Mouse (Mus musculus) spleen, postnatal 10 days (tissue): ENCODE measurements at regions not wholly inside any gene's neighbourhood (a gene's known extent, or its start where the extent isn't known, plus 50 kb on each side); places are given as distances from the start of the nearest gene placed in this dataset.
A peak's percentile ranks its signal among the peaks of the same experiment; 100 is the strongest.

Experiments used
- DNase-seq, 2 experiments: peaks; one replicate each; pipeline ENCODE4 v3.0.0; 2021 to 2022; ENCODE audit warnings: low spot score in 2 of 2

DNA sequence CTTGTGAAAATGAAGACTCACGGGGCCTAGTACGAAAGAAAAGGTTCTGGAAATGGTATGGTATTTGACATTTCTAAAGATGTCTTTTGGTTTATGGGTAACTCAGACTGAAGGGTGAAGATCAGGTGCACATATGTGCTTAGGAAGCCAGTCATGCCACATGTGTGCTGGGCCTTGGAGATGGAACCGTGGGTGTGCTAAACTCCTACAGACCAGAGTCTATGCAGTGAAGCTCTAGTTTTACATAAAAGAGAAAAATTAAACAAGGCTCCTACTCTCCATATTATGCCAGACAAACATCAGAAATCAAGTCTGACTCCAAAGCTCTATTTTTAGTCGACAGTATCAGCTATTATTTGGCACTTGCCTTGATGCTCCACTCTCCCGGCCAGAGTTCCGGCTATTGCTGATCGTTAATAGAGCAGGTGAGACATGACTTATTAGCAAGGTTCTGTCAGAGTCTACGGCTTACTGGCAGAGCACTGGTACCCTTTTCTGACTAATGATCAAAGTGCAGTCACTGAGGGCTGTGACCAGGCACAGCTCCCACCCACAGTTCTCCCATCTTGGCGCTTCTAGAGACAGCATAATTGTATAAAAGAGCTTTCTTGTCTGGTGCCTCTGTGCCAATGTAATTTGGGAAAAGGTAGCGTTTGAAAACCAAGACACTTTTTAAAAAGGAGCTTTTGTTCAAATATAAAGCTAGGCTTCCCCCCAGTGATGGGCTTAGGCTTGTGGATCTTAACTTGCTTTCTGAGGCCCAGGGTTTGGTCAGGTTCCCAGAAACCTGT lies 119.2 kb upstream of the Ccdc122 start:
- no peak for DNase-seq

DNA sequence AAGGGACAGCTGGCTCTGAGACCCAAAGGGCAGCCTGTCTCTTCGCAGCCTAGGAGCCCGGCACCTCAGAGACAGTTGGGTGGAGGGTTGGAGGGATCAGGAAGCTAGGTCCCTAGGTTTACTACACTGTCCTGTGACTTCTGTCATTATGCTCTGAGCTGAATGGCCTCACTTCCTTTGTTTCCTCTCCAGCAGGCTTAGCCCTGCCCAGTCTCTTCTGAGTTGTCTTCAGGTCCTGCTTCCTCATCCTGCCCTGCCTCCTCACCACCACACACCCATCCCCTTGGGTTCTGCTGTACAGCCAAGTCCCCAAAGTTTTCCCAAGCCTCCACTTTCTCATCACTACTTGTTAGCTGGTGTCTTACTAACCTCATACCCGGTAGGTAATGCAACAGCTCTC lies 122.7 kb upstream of the Ccdc122 start:
- DNase-seq, result no peak

DNA sequence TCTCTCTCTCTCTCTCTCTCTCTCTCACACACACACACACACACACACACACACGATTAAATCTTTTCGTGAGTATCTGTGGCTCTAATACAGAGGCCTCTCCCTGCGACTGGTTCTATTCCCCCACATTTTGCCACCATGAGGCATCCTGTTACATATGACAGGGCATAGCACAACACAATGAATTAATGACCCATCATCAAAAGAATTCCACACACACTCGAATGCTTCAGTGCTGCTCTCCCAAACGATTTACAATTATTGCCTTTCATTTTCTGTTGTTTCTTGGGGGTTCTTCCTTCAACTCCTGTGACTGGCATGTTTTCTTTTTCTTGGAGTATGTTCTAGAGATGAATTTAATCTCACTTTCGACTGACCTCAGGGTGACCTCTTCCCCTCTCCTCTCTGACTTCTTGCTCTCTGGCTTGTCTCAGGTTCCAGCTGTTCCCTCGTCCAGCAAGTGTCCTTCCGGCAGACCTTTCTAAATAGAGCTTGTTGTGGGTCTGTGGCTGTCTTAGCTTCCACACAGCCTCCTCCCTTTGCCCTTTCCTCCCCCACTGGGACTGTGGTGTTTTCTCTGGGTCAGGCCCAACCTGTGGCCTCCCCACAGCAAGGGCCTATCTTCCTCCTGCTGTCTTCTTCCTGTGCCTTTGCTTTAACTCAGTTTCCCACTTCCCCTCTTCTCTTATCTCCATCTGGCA lies 124.1 kb upstream of the Ccdc122 start:
- no peak for DNase-seq

DNA sequence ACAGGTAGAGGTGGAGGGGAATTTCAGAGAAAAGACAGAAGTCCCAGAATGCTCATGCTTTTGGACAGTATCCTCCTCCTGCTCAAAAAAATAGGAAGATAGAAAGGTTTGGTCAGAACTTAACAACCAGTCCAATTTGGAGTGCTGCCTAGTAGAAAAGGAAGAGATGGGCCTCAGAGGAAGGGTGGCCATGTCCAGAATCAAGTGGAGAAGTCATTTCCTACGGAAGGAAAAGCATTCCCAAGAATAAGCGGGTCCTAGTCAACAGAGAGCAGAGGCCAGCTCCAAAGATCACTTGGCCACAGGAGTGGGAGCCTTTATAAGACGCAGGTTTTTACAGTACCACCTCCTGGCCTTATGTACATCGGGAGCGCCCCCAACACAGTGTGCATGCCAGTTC lies 125.3 kb upstream of the Ccdc122 start:
- no peak for DNase-seq

DNA sequence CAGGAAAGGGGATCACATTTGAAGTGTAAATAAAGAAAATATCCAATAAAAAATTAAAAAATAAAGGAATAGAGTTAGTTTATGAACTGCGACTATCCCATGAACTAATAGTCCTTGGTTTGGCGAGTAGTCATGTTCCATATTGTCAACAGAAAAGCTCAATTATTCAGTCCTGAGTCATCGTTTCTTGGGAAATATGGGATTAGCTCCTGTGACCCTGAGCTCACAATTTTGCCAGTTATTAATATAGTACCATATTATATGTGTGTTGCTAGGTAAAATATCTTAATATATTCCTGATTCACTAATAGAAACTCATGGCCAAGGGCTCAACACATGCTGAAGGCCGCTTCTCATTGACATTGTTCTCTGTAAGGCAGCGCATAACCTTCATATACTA lies 126.4 kb upstream of the Ccdc122 start:
- DNase-seq, result no peak

DNA sequence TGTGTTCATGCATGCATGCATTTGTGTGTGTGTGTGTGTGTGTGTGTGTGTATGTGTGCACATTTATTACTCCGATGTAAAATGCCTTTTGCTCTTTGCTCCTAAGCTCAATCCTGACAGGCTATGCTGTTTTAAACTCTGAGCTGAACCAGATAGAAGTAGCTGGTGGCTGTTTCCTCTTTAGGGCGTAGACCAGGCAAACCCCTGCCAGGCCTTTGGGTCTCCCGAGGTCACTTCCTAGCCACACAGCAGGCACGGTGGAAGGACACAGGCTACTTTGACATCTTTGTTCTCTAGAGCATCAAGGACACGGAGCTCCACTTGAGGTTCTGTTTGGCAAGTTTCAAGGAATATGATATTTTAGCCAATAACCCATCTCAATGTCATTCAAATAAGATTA lies 128.6 kb upstream of the Ccdc122 start:
- no peak for DNase-seq

DNA sequence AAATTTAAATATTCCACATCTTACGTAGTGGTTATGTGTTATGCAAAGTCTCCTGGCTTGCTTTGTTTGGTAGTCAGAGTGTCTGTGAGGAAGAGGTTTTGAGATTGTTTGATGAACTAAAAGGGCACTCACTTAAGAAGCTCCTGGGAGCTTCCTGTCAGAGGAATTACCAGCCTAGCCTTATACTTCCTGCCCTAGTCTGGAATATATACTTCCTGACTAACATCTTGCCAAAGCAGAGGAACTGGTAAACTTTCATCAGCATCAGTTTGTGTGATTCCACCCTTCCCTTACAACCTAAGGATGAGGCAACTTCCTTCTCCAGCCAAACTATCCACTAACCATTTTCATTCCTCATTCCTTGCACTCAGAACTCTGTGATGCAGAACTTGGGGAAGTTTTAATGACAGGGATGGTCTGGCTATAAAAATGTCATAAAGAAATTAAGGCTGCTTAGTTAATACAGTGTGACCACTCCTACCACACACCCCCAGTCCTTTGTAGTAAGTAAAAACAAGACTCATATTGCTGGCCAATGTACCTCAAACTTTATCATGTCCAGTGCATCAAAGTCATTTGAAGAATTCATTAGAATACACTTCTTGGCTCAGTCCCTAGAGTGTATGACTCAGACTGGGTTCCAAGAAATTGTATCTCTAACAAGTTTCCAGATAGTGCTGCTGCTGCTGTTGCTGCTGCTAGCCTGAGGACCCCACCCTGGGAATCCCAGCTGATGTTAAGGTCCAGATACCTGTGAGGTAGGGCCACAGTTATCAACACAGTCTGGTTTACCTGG lies 133.4 kb upstream of the Ccdc122 start:
- DNase-seq, result no peak

DNA sequence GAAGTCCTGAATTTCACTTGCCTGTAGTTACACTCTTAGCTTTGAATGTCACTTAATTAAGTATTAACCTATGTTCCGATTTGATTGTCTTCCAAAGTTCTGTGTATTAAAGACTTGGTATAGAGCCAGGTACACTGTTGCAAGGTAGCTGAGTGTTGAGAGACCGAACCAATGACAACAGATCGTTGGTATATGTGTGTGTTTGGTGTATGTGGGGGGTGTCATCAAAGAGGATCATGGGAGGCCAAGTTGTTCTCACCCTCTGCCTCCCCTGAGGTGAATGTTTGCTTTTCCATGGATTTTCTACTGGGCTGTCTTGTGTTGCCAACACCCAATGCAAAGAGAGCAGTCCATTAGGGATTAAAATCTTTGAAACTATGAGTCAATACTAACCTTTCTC lies 135.1 kb upstream of the Ccdc122 start:
- no peak for DNase-seq

DNA sequence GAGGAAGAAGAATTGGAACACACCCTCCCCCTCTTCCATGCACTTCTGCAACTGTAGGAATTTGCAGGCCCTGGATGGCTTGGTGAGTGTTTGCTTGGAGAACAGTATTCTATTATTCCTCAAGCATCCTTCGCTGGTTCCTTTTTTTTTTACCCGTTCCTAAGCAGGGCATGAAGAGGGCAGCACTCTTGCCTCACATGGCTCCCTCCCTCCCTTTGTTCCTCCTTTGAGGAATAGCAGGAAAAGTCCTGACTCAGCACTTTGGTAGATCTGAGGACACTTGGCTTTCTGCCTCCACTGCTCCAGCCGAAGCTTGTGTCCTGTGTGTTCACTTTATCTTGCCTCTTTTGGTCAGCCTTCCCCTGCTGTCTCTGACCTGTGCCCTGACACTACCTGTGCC lies 137.2 kb upstream of the Ccdc122 start:
- DNase-seq, result no peak

DNA sequence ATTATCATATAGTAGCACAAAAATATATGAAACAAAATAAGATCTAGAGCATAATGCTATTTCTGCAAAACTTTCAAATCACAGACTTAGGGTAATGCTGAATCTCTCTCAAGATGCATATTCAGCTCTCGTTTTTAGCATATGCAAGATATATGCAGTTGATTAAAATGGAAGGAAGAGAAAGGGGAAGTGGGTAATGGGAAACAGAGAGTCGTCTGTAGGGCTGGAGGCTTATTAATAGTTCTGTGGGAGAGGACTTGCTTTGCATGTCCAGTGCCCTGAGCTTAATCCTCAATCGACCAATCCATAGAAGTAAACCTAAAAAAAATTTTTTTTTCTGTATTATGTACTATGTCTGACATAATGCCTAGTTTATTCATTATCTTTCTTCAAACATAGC lies 148.9 kb upstream of the Ccdc122 start:
- no peak for DNase-seq

DNA sequence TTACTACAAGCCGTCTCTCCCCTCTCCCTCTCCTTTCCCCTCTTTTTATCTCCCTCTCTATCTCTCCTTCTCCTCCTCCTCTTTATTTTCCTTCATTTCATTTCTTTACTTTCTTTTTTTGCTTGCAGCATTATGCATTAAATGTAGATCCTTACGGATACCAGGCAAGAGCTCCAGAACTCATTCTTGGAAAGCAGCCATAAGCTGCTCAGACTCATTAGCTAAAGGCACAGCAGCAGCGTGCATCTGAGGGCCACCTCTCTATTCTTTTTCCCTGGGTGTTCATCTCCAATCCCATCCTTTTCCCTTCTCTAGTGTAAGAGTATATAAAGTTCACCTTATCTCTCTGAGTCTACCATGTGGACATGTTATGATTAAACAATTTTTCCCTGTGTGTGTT lies 149.4 kb upstream of the Ccdc122 start:
- DNase-seq, result no peak

DNA sequence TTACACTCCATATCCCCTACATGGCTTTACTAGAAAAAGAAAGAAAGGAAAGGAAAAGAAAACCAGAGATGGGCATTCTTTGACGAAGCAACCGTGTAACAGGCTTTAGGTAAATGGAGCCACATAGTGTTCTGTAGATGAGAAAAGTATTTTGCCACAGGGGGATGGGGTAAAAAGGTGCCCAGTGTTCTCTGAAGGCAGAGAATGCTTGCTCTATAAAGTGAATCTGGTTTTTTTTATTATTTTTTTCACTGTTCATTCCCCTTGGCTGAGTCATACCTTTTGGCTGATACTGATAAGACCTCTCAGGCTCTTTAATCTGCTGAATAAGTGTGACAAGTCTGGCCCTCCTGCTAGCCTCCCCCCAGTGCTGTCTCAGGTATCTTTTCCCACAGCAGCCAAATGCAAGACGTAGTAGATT lies 153.3 kb upstream of the Ccdc122 start:
- DNase-seq, result no peak

DNA sequence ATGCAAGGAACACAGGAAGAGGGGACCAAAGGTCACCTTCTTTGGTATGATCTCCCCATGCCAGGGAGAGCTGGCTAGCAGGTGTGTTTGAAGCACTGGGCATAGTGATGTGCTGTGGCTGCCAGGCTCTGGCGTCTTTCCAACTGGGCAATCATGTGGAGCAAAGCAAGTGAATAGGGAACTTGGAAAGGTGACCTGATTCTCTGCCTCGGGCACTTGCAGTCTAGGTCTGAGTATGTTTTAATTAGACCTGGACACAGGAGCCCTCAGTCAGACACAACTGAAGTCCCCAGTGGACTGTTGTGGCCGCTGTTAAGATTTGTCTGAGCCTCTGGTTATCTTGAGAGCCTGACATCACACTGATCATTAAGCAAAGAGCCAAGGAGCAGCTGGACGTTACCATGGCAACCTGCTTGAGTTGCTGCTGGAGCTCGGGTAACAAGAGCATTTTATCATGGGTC lies 153.8 kb upstream of the Ccdc122 start:
- DNase-seq, result peak in 1 of 2 experiments; percentile 21

DNA sequence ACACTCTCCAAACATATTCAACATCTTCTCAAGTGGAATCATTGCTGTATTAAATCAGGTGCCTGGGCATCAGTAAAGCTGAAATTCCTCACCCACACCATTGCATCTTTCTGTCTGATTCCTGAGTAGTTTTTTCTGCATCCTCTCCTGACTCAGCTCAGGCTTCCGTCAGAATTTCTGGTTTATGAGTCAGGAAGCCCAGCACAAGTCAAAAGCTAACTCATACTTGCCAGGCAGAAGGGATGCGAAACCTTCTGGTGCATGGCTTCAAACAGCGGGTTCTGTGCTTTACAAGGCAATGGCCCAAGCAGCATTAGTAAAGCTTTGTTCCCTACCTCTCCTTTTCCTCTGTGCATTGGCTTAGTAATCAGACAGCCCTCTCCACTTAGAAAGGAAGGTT lies 155.7 kb upstream of the Ccdc122 start:
- DNase-seq, result no peak

DNA sequence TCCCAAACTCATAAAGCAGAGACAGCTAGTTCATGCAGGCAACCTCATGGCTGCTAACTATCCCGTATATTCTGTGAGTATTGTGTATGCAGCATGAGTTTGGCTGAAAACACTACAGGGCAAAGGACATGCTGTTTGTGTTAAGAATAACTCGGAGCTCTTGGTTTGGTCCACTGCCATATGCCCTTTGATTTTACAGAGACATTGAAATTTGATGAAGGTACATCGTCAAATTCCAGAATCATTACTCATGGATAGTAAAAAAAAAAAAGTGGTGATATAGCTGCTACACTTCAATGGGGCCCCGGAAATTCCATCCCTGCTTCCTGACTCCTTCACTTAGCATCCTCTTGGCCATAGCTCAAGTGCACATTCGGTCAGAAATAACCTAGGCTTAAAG lies 159.3 kb upstream of the Ccdc122 start:
- DNase-seq, result no peak

DNA sequence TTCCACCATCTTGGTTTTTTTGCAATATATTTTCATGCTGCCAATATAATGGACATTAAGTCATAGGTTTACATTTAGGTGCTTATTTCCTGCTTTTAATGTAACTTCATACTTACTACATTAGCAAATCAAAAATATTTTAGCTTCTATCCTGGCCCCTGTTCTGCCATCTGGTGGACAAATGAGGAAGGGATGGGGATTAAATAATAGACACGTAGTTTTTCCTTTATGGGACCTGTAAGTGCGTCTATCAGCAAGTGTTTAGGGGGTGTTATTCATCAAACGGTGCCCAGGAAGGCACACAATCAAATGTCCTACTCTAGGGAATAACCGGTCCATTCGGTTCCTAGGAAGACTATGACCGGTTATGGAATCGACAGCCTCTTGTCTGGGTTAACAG lies 160.6 kb upstream of the Ccdc122 start:
- peak; percentile 10 to 50 for DNase-seq

DNA sequence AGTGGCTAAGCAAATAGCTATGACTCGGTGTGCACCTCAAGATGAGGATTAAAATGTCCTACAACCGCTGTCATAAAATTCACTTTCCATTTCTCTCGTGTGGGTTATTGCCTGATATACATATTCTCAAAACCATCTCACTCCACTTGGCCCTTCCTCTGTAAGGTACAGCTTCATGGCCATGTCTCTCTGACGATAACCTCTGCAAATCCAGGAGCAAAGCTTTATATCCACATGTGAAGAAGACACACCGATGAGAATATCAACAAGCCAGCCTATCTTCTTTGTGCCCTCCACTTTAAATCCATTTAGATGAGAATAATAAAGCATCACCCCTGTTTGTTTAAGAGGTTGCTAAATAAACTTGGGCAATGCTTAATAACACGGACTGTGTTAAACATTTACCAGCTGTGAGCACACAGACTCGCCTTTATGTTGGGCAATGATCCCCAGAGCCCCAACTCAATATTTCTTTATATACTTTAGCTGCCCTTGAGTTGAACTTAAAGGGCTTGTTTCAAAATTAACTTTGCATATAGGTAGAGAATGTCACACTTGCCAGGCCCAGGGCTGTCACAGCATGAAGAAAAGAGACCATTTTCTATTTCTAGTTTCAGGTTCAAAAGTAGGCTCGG lies 161.2 kb upstream of the Ccdc122 start:
- DNase-seq, result no peak

DNA sequence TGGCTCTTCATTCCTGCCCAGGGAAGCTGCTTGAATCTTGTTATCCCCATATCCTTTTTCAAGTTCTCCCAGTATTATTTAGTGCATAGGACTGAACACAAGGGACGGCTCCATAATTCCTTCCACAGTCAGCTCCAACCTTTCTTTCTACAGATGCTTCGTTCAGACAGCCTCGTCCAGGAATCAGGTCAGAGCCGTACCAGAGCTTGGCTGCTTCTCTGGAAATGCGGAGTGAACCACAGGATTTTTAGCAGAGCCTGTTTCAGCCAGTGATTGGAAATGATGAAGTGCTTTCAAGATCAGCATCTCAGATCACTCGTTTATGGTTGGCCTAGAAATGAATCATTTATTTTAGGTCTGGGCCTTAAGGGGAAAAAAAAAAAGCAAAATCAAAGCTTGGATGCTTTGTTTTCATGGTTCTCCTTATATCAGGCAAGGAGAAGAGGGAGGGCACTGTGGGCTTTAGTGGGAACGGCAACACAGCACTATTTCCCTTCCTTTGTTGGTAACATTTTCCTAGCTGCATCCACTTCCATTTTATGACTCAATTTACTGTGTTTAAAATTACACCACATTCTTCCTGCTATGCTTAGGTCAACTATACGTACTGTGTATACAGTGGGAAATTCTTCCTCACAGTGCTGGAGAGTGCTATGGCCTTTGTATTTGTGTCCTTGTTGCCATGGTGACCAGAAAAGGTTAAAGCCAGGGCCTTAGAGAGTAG lies 161.9 kb upstream of the Ccdc122 start:
- DNase-seq, result no peak

DNA sequence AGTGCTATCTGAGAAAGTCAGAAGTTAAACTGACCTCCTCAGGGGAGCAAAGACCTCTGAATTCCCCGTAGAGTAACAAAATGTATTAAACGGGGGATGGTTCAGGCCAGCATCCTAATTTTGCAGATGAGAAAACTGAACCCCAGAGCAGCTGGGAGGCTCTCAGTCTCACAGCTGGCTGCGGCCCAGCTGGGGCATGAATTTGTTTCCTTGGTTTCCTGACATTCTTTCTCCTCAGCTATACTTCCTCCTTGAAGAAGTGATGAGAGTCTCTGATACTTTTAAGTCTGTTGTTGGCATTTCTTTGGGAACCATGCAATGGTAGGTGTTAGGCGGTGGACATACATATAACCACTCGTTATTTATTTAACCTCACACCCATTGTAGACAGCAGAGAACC lies 162.9 kb upstream of the Ccdc122 start:
- no peak for DNase-seq

DNA sequence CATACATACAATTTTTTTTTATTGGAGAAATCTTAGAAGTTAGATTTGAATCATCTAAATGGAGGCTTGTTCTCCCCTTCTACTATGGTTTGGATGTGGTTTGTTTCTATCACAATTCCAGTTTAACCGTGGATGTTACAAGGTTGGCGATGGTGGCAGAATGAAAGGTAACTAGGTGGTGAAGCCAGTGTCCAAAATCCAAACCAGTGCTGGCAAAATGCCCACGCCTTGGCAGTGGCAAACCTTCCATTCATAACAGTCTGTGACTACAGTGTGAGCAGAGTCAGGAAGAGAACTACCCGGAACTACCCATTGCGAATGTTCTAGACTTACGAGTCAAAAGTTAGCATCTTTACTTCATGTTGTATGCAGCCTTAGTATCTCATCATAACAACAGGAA lies 163.6 kb upstream of the Ccdc122 start:
- no peak for DNase-seq

DNA sequence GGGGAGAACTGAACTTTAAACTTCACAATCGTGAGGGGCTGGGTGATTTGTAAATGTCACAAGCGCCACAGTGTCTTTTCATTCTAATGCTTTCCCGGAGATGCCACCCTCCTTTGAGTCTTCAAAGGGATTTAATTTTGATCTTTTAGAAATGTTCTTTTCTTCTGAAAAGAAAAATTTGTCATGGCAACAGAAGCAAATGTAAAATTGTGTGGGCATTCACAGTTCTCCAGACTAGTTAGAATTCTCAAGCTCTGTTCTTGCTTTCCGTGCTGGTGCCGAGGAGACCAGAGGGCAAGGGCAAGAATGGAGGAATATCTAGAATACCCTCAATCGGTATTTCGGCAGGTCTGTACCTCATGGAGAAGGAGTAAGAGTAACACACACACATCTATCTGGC lies 164.1 kb upstream of the Ccdc122 start:
- DNase-seq, result no peak
